Mouse (Mus musculus): ENCODE measurements around the gene Negr1. TPM values are rescaled to one million over a fixed set of nuclear protein-coding genes. Genes with fewer than 3 reads are reported as not detected.
A peak's percentile ranks its signal among the peaks of the same experiment; 100 is the strongest.

Gene Negr1
- polyA plus RNA-seq, 1 experiment from 2014 or later = 79.2 TPM

DNA sequence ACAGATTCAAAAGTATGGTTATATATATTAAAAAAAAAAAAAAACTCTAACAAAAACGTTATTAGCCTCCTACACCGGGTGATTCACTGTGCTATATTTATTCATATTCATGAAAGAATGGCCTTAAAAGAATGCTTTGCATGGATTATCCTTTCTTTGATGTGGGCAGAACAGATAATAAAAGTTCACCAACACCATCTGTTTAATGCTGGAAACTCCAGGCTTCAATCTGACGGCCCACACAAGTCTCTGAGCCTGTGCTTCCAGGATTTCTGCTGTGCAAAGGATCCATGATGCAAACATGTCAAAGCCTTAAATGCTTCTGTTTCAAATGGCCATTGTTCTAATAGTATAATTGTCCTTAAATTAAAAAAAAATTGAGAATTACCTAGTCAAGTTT is 630.4 kb downstream of the Negr1 start:
- no peak overlapping the region for H3K4me3 ChIP-seq (ENCODE audit: low read depth, low read length)
- no peak overlapping the region for H3K4me2 ChIP-seq (ENCODE audit: low read length)
- H3K9me3 ChIP-seq (replicated peaks; ENCODE audit: control insufficient read depth, low read length, poor library complexity, severe bottlenecking) = no peaks in the 10 kb centered on the region
- H3K27me3 ChIP-seq (ENCODE audit: control insufficient read depth, insufficient read depth, low read depth, low read length) = no peaks in the 10 kb centered on the region
- WGBS = 50% methylated on average over 3 of the region's 3 CpGs
- no peaks in the 10 kb centered on the region for H3K36me3 ChIP-seq (ENCODE audit: control insufficient read depth, insufficient read depth, low read length)
- peaks cover 9% of the 10 kb centered on the region for H3K4me1 ChIP-seq (ENCODE audit: control insufficient read depth, insufficient read depth, low read length)
- no peak overlapping the region for H3K27ac ChIP-seq (ENCODE audit: low read length)
- no peak for ATAC-seq
- no peak overlapping the region for H3K9ac ChIP-seq (ENCODE audit: low read depth, low read length)

DNA sequence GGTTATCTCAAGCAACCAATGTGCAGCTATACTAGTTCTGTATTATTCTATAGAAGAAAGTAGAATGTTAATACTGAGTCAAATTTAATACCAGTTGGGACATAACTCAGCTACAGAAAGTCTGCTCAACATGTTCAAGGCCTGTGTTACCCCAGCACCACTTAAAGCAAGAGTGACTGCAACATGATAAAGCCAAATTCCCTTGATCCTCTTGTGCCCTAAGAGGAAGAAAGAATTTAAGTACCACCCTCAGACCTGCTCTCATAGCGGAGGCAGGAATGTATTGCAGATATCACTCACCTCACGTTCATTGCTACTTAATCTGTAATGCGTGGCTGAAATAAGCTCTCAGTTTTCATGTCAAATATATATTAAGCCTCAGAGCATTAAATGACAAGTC is 631.5 kb downstream of the Negr1 start:
- Histone ChIP-seq H3K27ac (ENCODE audit: low read length) (no peak overlapping the region), H3K9ac (ENCODE audit: low read depth, low read length) (no peak overlapping the region), H3K4me2 (ENCODE audit: low read length) (no peak overlapping the region), H3K36me3 (ENCODE audit: control insufficient read depth, insufficient read depth, low read length) (no peaks in the 10 kb centered on the region), H3K27me3 (ENCODE audit: control insufficient read depth, insufficient read depth, low read depth, low read length) (no peaks in the 10 kb centered on the region), H3K4me1 (ENCODE audit: control insufficient read depth, insufficient read depth, low read length) (peaks cover 9% of the 10 kb centered on the region), H3K4me3 (ENCODE audit: low read depth, low read length) (no peak overlapping the region), H3K9me3 (replicated peaks; ENCODE audit: control insufficient read depth, low read length, poor library complexity, severe bottlenecking) (no peaks in the 10 kb centered on the region)
- 83% methylated on average over 3 of the region's 3 CpGs for WGBS
- ATAC-seq = no peak

DNA sequence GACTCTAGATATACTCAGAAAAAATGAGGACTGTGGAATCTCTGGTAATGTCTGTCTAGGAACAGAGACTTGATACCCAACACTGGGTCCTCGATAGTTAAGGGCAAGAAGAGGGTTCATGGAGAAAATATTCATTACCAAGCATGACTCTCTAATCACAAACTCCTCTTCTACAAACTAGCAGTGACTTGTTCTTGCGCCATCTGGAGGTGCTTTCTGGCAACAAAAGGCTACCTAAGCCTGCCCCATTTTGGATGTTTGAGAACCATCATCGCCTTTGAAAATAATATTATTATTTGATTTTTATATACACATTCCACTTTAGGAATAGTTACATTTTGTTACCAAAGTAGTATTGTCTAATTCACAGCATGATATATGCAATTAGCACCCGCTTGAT is 637.1 kb downstream of the Negr1 start:
- no peak overlapping the region for H3K9ac ChIP-seq (ENCODE audit: low read depth, low read length)
- no peak overlapping the region for H3K4me2 ChIP-seq (ENCODE audit: low read length)
- 91% methylated on average over 4 of the region's 4 CpGs for WGBS

GRCm38 (mm10) chr3:157201726-157202125 is 640.1 kb downstream of the Negr1 start:
- no peak overlapping the region for H3K9ac ChIP-seq (ENCODE audit: low read depth, low read length)
- no peaks in the 10 kb centered on the region for H3K9me3 ChIP-seq (replicated peaks; ENCODE audit: control insufficient read depth, low read length, poor library complexity, severe bottlenecking)
- 92% methylated on average over 2 of the region's 2 CpGs for WGBS
- peaks cover 3% of the 10 kb centered on the region; the same call in 1 of the 2 replicates for H3K4me1 ChIP-seq (ENCODE audit: control insufficient read depth, insufficient read depth, low read length)
- no peaks in the 10 kb centered on the region for H3K36me3 ChIP-seq (ENCODE audit: control insufficient read depth, insufficient read depth, low read length)
- peak; percentile 25; the same call in 1 of the 2 replicates for ATAC-seq
- no peaks in the 10 kb centered on the region for H3K27me3 ChIP-seq (ENCODE audit: control insufficient read depth, insufficient read depth, low read depth, low read length)
- H3K4me2 ChIP-seq (ENCODE audit: low read length) = no peak overlapping the region
- H3K27ac ChIP-seq (ENCODE audit: low read length) = no peak overlapping the region
- H3K4me3 ChIP-seq (ENCODE audit: low read depth, low read length) = no peak overlapping the region

More for the DNA sequence above, 637.1 kb downstream of the Negr1 start:
- Histone ChIP-seq H3K4me3 (ENCODE audit: low read depth, low read length) (no peak overlapping the region), H3K4me1 (ENCODE audit: control insufficient read depth, insufficient read depth, low read length) (peaks cover 3% of the 10 kb centered on the region; the same call in 1 of the 2 replicates), H3K27me3 (ENCODE audit: control insufficient read depth, insufficient read depth, low read depth, low read length) (no peaks in the 10 kb centered on the region), H3K9me3 (replicated peaks; ENCODE audit: control insufficient read depth, low read length, poor library complexity, severe bottlenecking) (no peaks in the 10 kb centered on the region), H3K36me3 (ENCODE audit: control insufficient read depth, insufficient read depth, low read length) (no peaks in the 10 kb centered on the region), H3K27ac (ENCODE audit: low read length) (no peak overlapping the region)
- no peak for ATAC-seq

DNA sequence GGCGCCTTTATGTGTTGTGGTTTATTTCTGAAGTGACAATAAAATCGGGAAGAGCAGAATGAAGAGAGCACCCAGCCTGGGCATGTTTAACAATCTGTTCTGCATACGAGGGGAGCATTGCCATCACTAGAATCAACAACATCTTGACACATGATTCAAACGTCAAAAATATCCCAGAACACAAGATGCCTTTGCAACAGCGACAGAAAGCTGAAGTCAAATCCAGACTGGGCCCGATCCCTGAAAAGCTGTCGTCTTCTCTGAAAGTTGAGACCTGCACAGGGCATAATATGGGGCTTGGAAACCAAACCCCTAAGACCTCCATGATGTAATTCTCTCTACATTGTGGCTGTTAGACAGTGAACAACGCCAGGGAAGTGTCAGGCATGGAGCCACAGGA is 642.0 kb downstream of the Negr1 start:
- H3K4me1 ChIP-seq (ENCODE audit: control insufficient read depth, insufficient read depth, low read length) = peaks cover 3% of the 10 kb centered on the region; the same call in 1 of the 2 replicates
- no peak for ATAC-seq
- no peak overlapping the region for H3K4me3 ChIP-seq (ENCODE audit: low read depth, low read length)
- no peak overlapping the region for H3K9ac ChIP-seq (ENCODE audit: low read depth, low read length)
- no peak overlapping the region for H3K4me2 ChIP-seq (ENCODE audit: low read length)
- 84% methylated on average over 8 of the region's 8 CpGs for WGBS
- H3K9me3 ChIP-seq (replicated peaks; ENCODE audit: control insufficient read depth, low read length, poor library complexity, severe bottlenecking) = no peaks in the 10 kb centered on the region
- H3K27me3 ChIP-seq (ENCODE audit: control insufficient read depth, insufficient read depth, low read depth, low read length) = no peaks in the 10 kb centered on the region
- H3K27ac ChIP-seq (ENCODE audit: low read length) = no peak overlapping the region
- no peaks in the 10 kb centered on the region for H3K36me3 ChIP-seq (ENCODE audit: control insufficient read depth, insufficient read depth, low read length)

DNA sequence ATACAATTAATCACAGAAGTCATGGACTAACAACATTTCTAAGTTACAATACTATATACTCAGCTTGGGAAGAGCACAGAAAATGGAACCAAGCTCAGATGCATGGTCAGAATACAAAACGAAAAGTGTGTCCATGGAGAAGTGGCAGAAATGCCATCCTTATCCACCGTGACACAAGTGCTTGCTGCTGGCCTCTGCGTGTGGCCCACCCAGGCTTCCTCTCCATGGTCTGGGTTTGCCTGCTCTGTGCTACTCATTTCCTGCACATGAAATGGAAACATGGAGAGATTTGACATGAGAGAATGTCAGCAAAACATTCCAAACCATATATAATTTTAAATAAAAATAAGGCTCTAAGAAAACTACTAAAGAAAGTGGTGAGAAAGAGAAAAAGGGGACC is 645.2 kb downstream of the Negr1 start:
- Histone ChIP-seq H3K9me3 (replicated peaks; ENCODE audit: control insufficient read depth, low read length, poor library complexity, severe bottlenecking) (no peaks in the 10 kb centered on the region), H3K27ac (ENCODE audit: low read length) (no peak overlapping the region), H3K36me3 (ENCODE audit: control insufficient read depth, insufficient read depth, low read length) (no peaks in the 10 kb centered on the region), H3K9ac (ENCODE audit: low read depth, low read length) (no peak overlapping the region), H3K4me1 (ENCODE audit: control insufficient read depth, insufficient read depth, low read length) (no peaks in the 10 kb centered on the region), H3K4me2 (ENCODE audit: low read length) (no peak overlapping the region), H3K4me3 (ENCODE audit: low read depth, low read length) (no peak overlapping the region), H3K27me3 (ENCODE audit: control insufficient read depth, insufficient read depth, low read depth, low read length) (no peaks in the 10 kb centered on the region)
- no peak for ATAC-seq
- 36% methylated on average over 3 of the region's 3 CpGs for WGBS

DNA sequence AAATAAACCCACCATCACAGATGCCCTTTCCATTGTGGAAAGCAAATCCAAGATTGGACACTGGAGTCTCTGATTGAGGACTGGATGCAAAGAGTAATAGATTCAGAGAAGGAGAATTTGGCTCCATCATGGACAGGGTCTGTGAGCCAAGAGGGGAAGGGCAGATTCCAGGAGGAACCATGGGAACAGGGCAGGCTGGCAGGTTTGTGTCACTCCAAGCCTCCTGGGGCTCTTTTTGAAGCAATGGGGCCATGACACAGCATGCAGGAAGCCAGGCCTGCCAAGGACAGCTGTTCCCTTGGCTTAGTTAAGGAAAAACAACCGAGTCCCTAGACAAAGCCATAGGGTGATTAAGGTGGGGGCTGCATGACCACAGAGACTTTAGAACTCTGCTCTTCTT is 647.4 kb downstream of the Negr1 start:
- no peak overlapping the region for H3K9ac ChIP-seq (ENCODE audit: low read depth, low read length)
- 6% methylated on average over 1 of the region's 1 CpGs for WGBS
- H3K36me3 ChIP-seq (ENCODE audit: control insufficient read depth, insufficient read depth, low read length) = no peaks in the 10 kb centered on the region
- no peak overlapping the region for H3K4me3 ChIP-seq (ENCODE audit: low read depth, low read length)
- H3K9me3 ChIP-seq (replicated peaks; ENCODE audit: control insufficient read depth, low read length, poor library complexity, severe bottlenecking) = no peaks in the 10 kb centered on the region
- no peak overlapping the region for H3K4me2 ChIP-seq (ENCODE audit: low read length)
- no peaks in the 10 kb centered on the region for H3K4me1 ChIP-seq (ENCODE audit: control insufficient read depth, insufficient read depth, low read length)
- no peak overlapping the region for H3K27ac ChIP-seq (ENCODE audit: low read length)
- peak; percentile 85 for ATAC-seq
- no peaks in the 10 kb centered on the region for H3K27me3 ChIP-seq (ENCODE audit: control insufficient read depth, insufficient read depth, low read depth, low read length)

- H3K9me3 ChIP-seq (replicated peaks; ENCODE audit: control insufficient read depth, low read length, poor library complexity, severe bottlenecking) = no peaks in the 10 kb centered on the region
- no peak overlapping the region for H3K4me2 ChIP-seq (ENCODE audit: low read length)
- H3K9ac ChIP-seq (ENCODE audit: low read depth, low read length) = no peak overlapping the region
- H3K4me3 ChIP-seq (ENCODE audit: low read depth, low read length) = no peak overlapping the region
- H3K27ac ChIP-seq (ENCODE audit: low read length) = no peak overlapping the region
- H3K27me3 ChIP-seq (ENCODE audit: control insufficient read depth, insufficient read depth, low read depth, low read length) = no peaks in the 10 kb centered on the region
- H3K36me3 ChIP-seq (ENCODE audit: control insufficient read depth, insufficient read depth, low read length) = no peaks in the 10 kb centered on the region
- ATAC-seq = no peak
- no peaks in the 10 kb centered on the region for H3K4me1 ChIP-seq (ENCODE audit: control insufficient read depth, insufficient read depth, low read length)
- WGBS = 80% methylated on average over 2 of the region's 2 CpGs
Observed at GRCm38 (mm10) chr3:157209386-157209785, 647.8 kb downstream of the Negr1 start.

GRCm38 (mm10) chr3:157215937-157216719 is 654.5 kb downstream of the Negr1 start:
- Histone ChIP-seq H3K9ac (ENCODE audit: low read depth, low read length) (no peak overlapping the region), H3K27me3 (ENCODE audit: control insufficient read depth, insufficient read depth, low read depth, low read length) (no peaks in the 10 kb centered on the region), H3K36me3 (ENCODE audit: control insufficient read depth, insufficient read depth, low read length) (no peaks in the 10 kb centered on the region), H3K9me3 (replicated peaks; ENCODE audit: control insufficient read depth, low read length, poor library complexity, severe bottlenecking) (no peaks in the 10 kb centered on the region), H3K27ac (ENCODE audit: low read length) (peak overlapping the region; percentile 68), H3K4me1 (ENCODE audit: control insufficient read depth, insufficient read depth, low read length) (peaks cover 31% of the 10 kb centered on the region), H3K4me2 (ENCODE audit: low read length) (no peak overlapping the region), H3K4me3 (ENCODE audit: low read depth, low read length) (no peak overlapping the region)
- ATAC-seq = peak; percentile 34; the same call in 1 of the 2 replicates
- WGBS = 38% methylated on average over 5 of the region's 5 CpGs
